Mouse (Mus musculus) erythroid progenitor cell, adult 5-6 weeks (primary cell): ENCODE measurements around the gene Pla1a. TPM values are rescaled to one million over a fixed set of nuclear protein-coding genes. Genes with fewer than 3 reads are reported as not detected.
A peak's percentile ranks its signal among the peaks of the same experiment; 100 is the strongest.

ENCODE experiments used
- ATAC-seq: replicated peaks from 2 replicates; pipeline ENCODE4 v1.8.0; 2016; ENCODE audit warnings: moderate number of reproducible peaks, mild to moderate bottlenecking, moderate TSS enrichment, inconsistent platforms; ENCODE audit not compliant: poor library complexity, low FRiP score, severe bottlenecking
- total RNA-seq, 2 experiments: library from RNA; stranded (forward) in 1 of 2; stranded (reverse) in 1 of 2; fragments of 150-400 nt in 1 of 2; fragments of 186-747, 209-891 nt in 1 of 2; gene quantifications; 2 replicates each; pipeline versions ENCODE4 v1.2.3 to v1.2.4; 2015 to 2017; ENCODE audit warnings: low replicate concordance in 2 of 2

Gene Pla1a
- total RNA-seq, 2 experiments from 2014 or later = not detected

GRCm38 (mm10) chr16:38352851-38353250 is 80.1 kb downstream of the Pla1a start:
- ATAC-seq = no peak

GRCm38 (mm10) chr16:38352031-38352430 is 80.9 kb downstream of the Pla1a start:
- no peak for ATAC-seq

- ATAC-seq = no peak
Observed at GRCm38 (mm10) chr16:38350939-38351338, 82.0 kb downstream of the Pla1a start.

GRCm38 (mm10) chr16:38350361-38350855 is 82.5 kb downstream of the Pla1a start:
- peak; percentile 61 for ATAC-seq

DNA sequence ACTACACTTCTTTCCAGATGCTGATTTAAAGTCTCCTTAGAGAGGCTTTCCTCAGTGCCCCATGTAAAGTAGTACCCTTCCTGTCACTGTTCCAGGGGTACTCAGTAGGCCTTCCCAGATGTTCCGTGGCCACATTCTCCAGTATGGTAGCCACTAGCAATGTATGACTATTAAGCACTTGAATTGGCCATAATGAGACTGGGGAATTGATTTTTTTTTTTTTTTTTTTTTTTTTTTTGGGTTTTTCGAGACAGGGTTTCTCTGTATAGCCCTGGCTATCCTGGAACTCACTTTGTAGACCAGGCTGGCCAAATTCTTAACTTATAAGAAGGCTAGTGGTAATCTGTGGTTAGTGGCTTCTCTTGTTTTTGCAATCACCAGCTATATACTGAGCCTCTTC is 83.1 kb downstream of the Pla1a start:
- no peak for ATAC-seq

- ATAC-seq = no peak
Observed at GRCm38 (mm10) chr16:38348217-38348761, 84.7 kb downstream of the Pla1a start.

DNA sequence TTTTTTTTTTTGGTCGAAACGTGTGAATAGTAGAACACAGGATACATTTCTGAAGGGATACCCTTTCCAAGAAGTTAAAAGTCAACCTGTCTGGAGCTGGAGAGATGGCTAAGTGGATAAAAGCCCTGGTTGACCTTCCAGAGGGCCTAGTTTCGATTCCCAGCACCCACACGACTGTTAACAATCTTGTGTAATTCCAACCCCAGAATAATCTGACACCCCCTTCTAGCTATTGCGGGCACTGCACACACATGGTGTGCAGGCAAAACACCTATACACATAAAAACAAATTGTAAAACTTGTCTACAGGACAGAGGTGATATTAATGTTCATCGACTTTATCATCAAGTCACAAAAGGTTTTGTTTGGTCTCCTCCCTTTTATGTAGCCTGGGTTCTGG is 85.4 kb downstream of the Pla1a start:
- no peak for ATAC-seq

DNA sequence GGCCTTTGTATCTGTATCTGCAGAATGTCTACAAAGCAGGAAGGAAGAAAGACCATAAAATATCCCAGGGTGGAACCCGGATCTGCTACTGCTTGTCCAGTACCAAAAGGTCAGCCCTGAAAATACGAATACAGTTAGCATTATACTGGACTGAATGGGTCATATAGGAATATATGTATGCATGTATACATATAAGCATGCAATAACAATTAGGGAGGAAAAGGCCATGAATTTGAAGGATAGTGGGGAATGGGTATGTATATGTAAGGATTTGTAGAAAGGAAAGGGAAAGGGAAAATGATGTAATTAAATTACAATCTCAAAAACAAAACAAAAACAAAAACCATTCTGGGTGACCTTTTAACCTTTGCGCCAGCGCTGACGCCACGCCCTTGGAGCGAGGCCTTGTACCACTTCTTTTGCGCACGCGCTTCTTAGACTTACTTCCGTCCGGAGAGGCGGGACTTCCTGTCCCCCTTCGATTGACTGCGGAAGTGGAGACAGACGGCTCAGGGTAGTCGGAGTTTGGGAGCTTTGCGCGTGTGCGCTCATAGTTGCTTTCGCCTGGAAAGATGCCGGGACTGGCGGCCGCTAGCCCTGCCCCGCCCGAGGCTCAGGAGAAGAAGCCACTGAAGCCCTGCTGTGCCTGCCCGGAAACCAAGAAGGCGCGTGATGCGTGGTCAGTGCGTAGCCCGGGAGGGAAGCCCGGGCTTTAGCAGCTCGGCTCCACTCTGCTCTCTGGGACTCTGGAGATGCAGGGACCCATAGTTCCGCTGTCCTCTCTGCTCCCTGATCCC is 86.2 kb downstream of the Pla1a start, which contains the start of the genes Cox17 and Gm21987:
Cox17 (plus strand) TSS at position 463 of the 797 bp plus-strand sequence.
Gm21987 (plus strand) TSS at position 512 of the 797 bp plus-strand sequence.
- peak; percentile 98 for ATAC-seq

Other genes with a start within 250 kb of the Pla1a start
- gene Nr1i2, start 138.3 kb downstream of the Pla1a start, total RNA-seq (2015; ENCODE audit: low replicate concordance) = not detected in 2 replicates
- gene Nr1i2, start 138.3 kb downstream of the Pla1a start, total RNA-seq (2017; ENCODE audit: low replicate concordance) = not detected in 2 replicates
- not detected in 2 replicates for gene Maats1, start 91.0 kb downstream of the Pla1a start, total RNA-seq (2015; ENCODE audit: low replicate concordance)
- gene Maats1, start 91.0 kb downstream of the Pla1a start, total RNA-seq (2017; ENCODE audit: low replicate concordance) = not detected in 2 replicates
- gene Cox17, start 86.2 kb downstream of the Pla1a start, total RNA-seq (2015; ENCODE audit: low replicate concordance) = 157 and 170 TPM in 2 replicates
- 196 and 437 TPM in 2 replicates for gene Cox17, start 86.2 kb downstream of the Pla1a start, total RNA-seq (2017; ENCODE audit: low replicate concordance)
- gene Gm21987, start 86.1 kb downstream of the Pla1a start, total RNA-seq (2015; ENCODE audit: low replicate concordance) = not detected in 2 replicates
- gene Gm21987, start 86.1 kb downstream of the Pla1a start, total RNA-seq (2017; ENCODE audit: low replicate concordance) = not detected in 2 replicates
- gene Popdc2, start 70.9 kb downstream of the Pla1a start, total RNA-seq (2015; ENCODE audit: low replicate concordance) = 21.6 and 24.3 TPM in 2 replicates
- 18.8 and 23.0 TPM in 2 replicates for gene Popdc2, start 70.9 kb downstream of the Pla1a start, total RNA-seq (2017; ENCODE audit: low replicate concordance)
- gene Adprh, start 19.6 kb upstream of the Pla1a start, total RNA-seq (2015; ENCODE audit: low replicate concordance) = 1.8 and 6.7 TPM in 2 replicates
- gene Adprh, start 19.6 kb upstream of the Pla1a start, total RNA-seq (2017; ENCODE audit: low replicate concordance) = 1.9 and 4.1 TPM in 2 replicates
- gene Cd80, start 22.4 kb upstream of the Pla1a start, total RNA-seq (2015; ENCODE audit: low replicate concordance) = not detected in 2 replicates
- gene Cd80, start 22.4 kb upstream of the Pla1a start, total RNA-seq (2017; ENCODE audit: low replicate concordance) = not detected in 2 replicates
- 4.0 and 7.5 TPM in 2 replicates for gene Timmdc1, start 89.5 kb upstream of the Pla1a start, total RNA-seq (2015; ENCODE audit: low replicate concordance)
- gene Timmdc1, start 89.5 kb upstream of the Pla1a start, total RNA-seq (2017; ENCODE audit: low replicate concordance) = 5.5 and 14.8 TPM in 2 replicates
- 2.9 and 10.8 TPM in 2 replicates for gene Poglut1, start 117.1 kb upstream of the Pla1a start, total RNA-seq (2015; ENCODE audit: low replicate concordance)
- gene Poglut1, start 117.1 kb upstream of the Pla1a start, total RNA-seq (2017; ENCODE audit: low replicate concordance) = 5.3 TPM in 1 of 2 replicates, not detected in the other
- gene Tmem39a, start 125.6 kb upstream of the Pla1a start, total RNA-seq (2015; ENCODE audit: low replicate concordance) = 28.5 and 33.9 TPM in 2 replicates
- gene Tmem39a, start 125.6 kb upstream of the Pla1a start, total RNA-seq (2017; ENCODE audit: low replicate concordance) = 5.3 and 16.8 TPM in 2 replicates